Mouse (Mus musculus) heart, postnatal 14 days (tissue): ENCODE measurements around the gene Cmtm7. TPM values are rescaled to one million over a fixed set of nuclear protein-coding genes. Genes with fewer than 3 reads are reported as not detected.

ENCODE experiments used
- DNase-seq, 2 experiments: peaks; one replicate each; pipeline ENCODE4 v3.0.0; 2021 to 2022
- intact Hi-C: fragments of 180-260 bp; cut with DNase I; formaldehyde crosslinking; loops from one replicate; pipeline ENCODE4 v1.15.1; 2025
- long read RNA-seq, 2 experiments: library from polyadenylated mRNA; stranded (forward); transcript quantifications; one replicate each; pipeline ENCODE4 v2.0.0; 2021
- total RNA-seq, 2 experiments: library from RNA; stranded (reverse); gene quantifications; 2 replicates each; pipeline ENCODE4 v1.2.3; 2021

The Cmtm7 gene
- 10 to 100 TPM; 14.9 to 21.4 TPM for total RNA-seq
- long read RNA-seq, experiment 1, transcript Cmtm7-201 (5 exons, 993 nt) = major isoform, 5 of 8 reads
- long read RNA-seq, experiment 1, partial matches to known transcripts = 0 of 8 reads
- long read RNA-seq, experiment 1, other reads (novel, unspliced or antisense) = 2 of 8 reads
- long read RNA-seq, experiment 2, partial matches to known transcripts = 0 of 7 reads
- long read RNA-seq, experiment 2, other reads (novel, unspliced or antisense) = 1 of 7 reads

GRCm38 (mm10) chr9:114781526-114782212 is at the start of gene Cmtm7:
TSS of gene Cmtm7 (minus strand) at chr9:114781856.
- DNase-seq = peak; percentile 86
- intact Hi-C loops = no loop called here

GRCm38 (mm10) chr9:114830351-114830750 is 48.7 kb upstream of the Cmtm7 start:
- intact Hi-C loops = no loop called here
- no peak for DNase-seq

GRCm38 (mm10) chr9:114829669-114830068 is 48.0 kb upstream of the Cmtm7 start:
- intact Hi-C loops = no loop called here
- no peak for DNase-seq

- intact Hi-C loops = no loop called here
- DNase-seq = no peak
Observed at GRCm38 (mm10) chr9:114828377-114828776, 46.7 kb upstream of the Cmtm7 start.

- intact Hi-C loops = no loop called here
- DNase-seq = no peak
Observed at GRCm38 (mm10) chr9:114827242-114827852, 45.7 kb upstream of the Cmtm7 start.

- intact Hi-C loops = no loop called here
- DNase-seq = no peak
Observed at GRCm38 (mm10) chr9:114824166-114824565, 42.5 kb upstream of the Cmtm7 start.

- intact Hi-C loops = no loop called here
- no peak for DNase-seq
Observed at GRCm38 (mm10) chr9:114821548-114822289, 40.1 kb upstream of the Cmtm7 start.

GRCm38 (mm10) chr9:114818918-114819317 is 37.3 kb upstream of the Cmtm7 start:
- DNase-seq = peak; percentile 16 to 44
- intact Hi-C loops = no loop called here

- no peak for DNase-seq
- intact Hi-C loops = no loop called here
Observed at GRCm38 (mm10) chr9:114817012-114817411, 35.4 kb upstream of the Cmtm7 start.

- DNase-seq = no peak
- intact Hi-C loops = no loop called here
Observed at GRCm38 (mm10) chr9:114816121-114816520, 34.5 kb upstream of the Cmtm7 start.

GRCm38 (mm10) chr9:114815315-114815714 is 33.7 kb upstream of the Cmtm7 start:
- peak; percentile 47 to 65 for DNase-seq
- intact Hi-C loops = no loop called here

GRCm38 (mm10) chr9:114812001-114812400 is 30.3 kb upstream of the Cmtm7 start:
- no peak for DNase-seq
- intact Hi-C loops = no loop called here

- DNase-seq = no peak
- intact Hi-C loops = no loop called here
Observed at GRCm38 (mm10) chr9:114810837-114811236, 29.2 kb upstream of the Cmtm7 start.

GRCm38 (mm10) chr9:114808671-114809070 is 27.0 kb upstream of the Cmtm7 start:
- no peak for DNase-seq
- intact Hi-C loops = no loop called here

- intact Hi-C loops = no loop called here
Observed at GRCm38 (mm10) chr9:114807261-114807660, 25.6 kb upstream of the Cmtm7 start.

GRCm38 (mm10) chr9:114805151-114805671 is 23.6 kb upstream of the Cmtm7 start:
- peak; percentile 30 to 57 for DNase-seq
- intact Hi-C loops = no loop called here

More at GRCm38 (mm10) chr9:114807261-114807660, 25.6 kb upstream of the Cmtm7 start:
- no peak for DNase-seq

- peak; percentile 30 to 34 for DNase-seq
- intact Hi-C loops = no loop called here
Observed at GRCm38 (mm10) chr9:114802191-114802590, 20.5 kb upstream of the Cmtm7 start.

GRCm38 (mm10) chr9:114801301-114801700 is 19.6 kb upstream of the Cmtm7 start:
- intact Hi-C loops = no loop called here
- DNase-seq = no peak

- intact Hi-C loops = loop anchor here (2.0 to 10.0 kb wide), 4 partner anchors 43 to 905 kb away; partner anchors contain the start of gene Cmtm8
Observed at GRCm38 (mm10) chr9:114799498-114800107, 17.9 kb upstream of the Cmtm7 start.

GRCm38 (mm10) chr9:114798845-114799244 is 17.2 kb upstream of the Cmtm7 start:
- intact Hi-C loops = loop anchor here (2.0 to 10.0 kb wide), 4 partner anchors 43 to 906 kb away; partner anchors contain the start of gene Cmtm8
- DNase-seq = no peak

More at GRCm38 (mm10) chr9:114799498-114800107, 17.9 kb upstream of the Cmtm7 start:
- DNase-seq = no peak
